Mouse (Mus musculus): Measurements from ENCODE around the gene Tubb3. TPM values are rescaled to one million over a fixed set of nuclear protein-coding genes. Genes with fewer than 3 reads are reported as not detected.

Gene Tubb3
- polyA plus RNA-seq, 1 experiment from 2014 or later, result 223 TPM

- Histone ChIP-seq H3K27me3 (replicated peaks; ENCODE audit: low read depth, poor library complexity, severe bottlenecking) (peaks cover 32% of the 10 kb centered on the region), H3K4me3 (no peak overlapping the region; the same call in 1 of the 2 replicates), H3K27ac (replicated peaks) (no peak overlapping the region), H3K36me3 (replicated peaks) (peaks cover 27% of the 10 kb centered on the region), H3K9me3 (no peaks in the 10 kb centered on the region), H3K4me1 (peaks cover 32% of the 10 kb centered on the region)
- no peak for DNase-seq (ENCODE audit: low spot score)
- 76% methylated on average over 8 of the region's 8 CpGs for WGBS
These were observed 5.0 kb downstream of the Tubb3 start for GRCm38 (mm10) chr8:123415967-123416943.

- Histone ChIP-seq H3K27me3 (replicated peaks; ENCODE audit: low read depth, poor library complexity, severe bottlenecking) (peaks cover 29% of the 10 kb centered on the region), H3K9me3 (no peaks in the 10 kb centered on the region), H3K36me3 (replicated peaks) (peaks cover 31% of the 10 kb centered on the region), H3K4me1 (peaks cover 24% of the 10 kb centered on the region), H3K4me3 (no peak overlapping the region), H3K27ac (replicated peaks) (no peak overlapping the region)
- DNase-seq (ENCODE audit: low spot score), result no peak
- WGBS, result 83% methylated on average over 8 of the region's 8 CpGs
These were observed 5.8 kb downstream of the Tubb3 start for GRCm38 (mm10) chr8:123416944-123417555.

GRCm38 (mm10) chr8:123419711-123420110, 8.5 kb downstream of the Tubb3 start:
- Histone ChIP-seq H3K27ac (replicated peaks) (no peak overlapping the region), H3K36me3 (replicated peaks) (peaks cover 31% of the 10 kb centered on the region), H3K4me1 (peaks cover 11% of the 10 kb centered on the region), H3K27me3 (replicated peaks; ENCODE audit: low read depth, poor library complexity, severe bottlenecking) (peaks cover 6% of the 10 kb centered on the region; the same call in 1 of the 2 replicates), H3K9me3 (no peaks in the 10 kb centered on the region), H3K4me3 (no peak overlapping the region)
- no peak for DNase-seq (ENCODE audit: low spot score)
- 82% methylated on average over 4 of the region's 4 CpGs for WGBS

- Histone ChIP-seq H3K4me1 (peaks cover 11% of the 10 kb centered on the region), H3K36me3 (replicated peaks) (peaks cover 31% of the 10 kb centered on the region), H3K9me3 (no peaks in the 10 kb centered on the region), H3K27me3 (replicated peaks; ENCODE audit: low read depth, poor library complexity, severe bottlenecking) (peaks cover 6% of the 10 kb centered on the region; the same call in 1 of the 2 replicates), H3K27ac (replicated peaks) (no peak overlapping the region), H3K4me3 (no peak overlapping the region)
- no peak for DNase-seq (ENCODE audit: low spot score)
- 94% methylated on average over 34 of the region's 34 CpGs for WGBS
These were observed 9.5 kb downstream of the Tubb3 start for GRCm38 (mm10) chr8:123420525-123421281.

GRCm38 (mm10) chr8:123421325-123421724, 10.1 kb downstream of the Tubb3 start:
- peaks cover 6% of the 10 kb centered on the region; the same call in 1 of the 2 replicates for H3K27me3 ChIP-seq (replicated peaks; ENCODE audit: low read depth, poor library complexity, severe bottlenecking)
- peaks cover 31% of the 10 kb centered on the region for H3K36me3 ChIP-seq (replicated peaks)
- WGBS, result 89% methylated on average over 19 of the region's 19 CpGs
- H3K27ac ChIP-seq (replicated peaks), result no peak overlapping the region
- no peaks in the 10 kb centered on the region for H3K9me3 ChIP-seq
- H3K4me3 ChIP-seq, result no peak overlapping the region
- DNase-seq (ENCODE audit: low spot score), result no peak
- peaks cover 11% of the 10 kb centered on the region for H3K4me1 ChIP-seq

- H3K4me1 ChIP-seq, result peaks cover 6% of the 10 kb centered on the region
- peaks cover 6% of the 10 kb centered on the region; the same call in 1 of the 2 replicates for H3K27me3 ChIP-seq (replicated peaks; ENCODE audit: low read depth, poor library complexity, severe bottlenecking)
- WGBS, result 21% methylated on average over 17 of the region's 17 CpGs
- H3K27ac ChIP-seq (replicated peaks), result no peak overlapping the region
- peak; percentile 78 for DNase-seq (ENCODE audit: low spot score)
- H3K4me3 ChIP-seq, result peak overlapping the region; percentile 39
- H3K9me3 ChIP-seq, result peaks cover 6% of the 10 kb centered on the region
- peaks cover 31% of the 10 kb centered on the region for H3K36me3 ChIP-seq (replicated peaks)
These were observed 11.0 kb downstream of the Tubb3 start for GRCm38 (mm10) chr8:123422056-123422780.

- Histone ChIP-seq H3K27me3 (replicated peaks; ENCODE audit: low read depth, poor library complexity, severe bottlenecking) (peaks cover 6% of the 10 kb centered on the region; the same call in 1 of the 2 replicates), H3K4me3 (peak overlapping the region; percentile 39; the same call in 1 of the 2 replicates)
- WGBS, result 14% methylated on average over 3 of the region's 3 CpGs
These were observed 11.5 kb downstream of the Tubb3 start for GRCm38 (mm10) chr8:123422781-123423159.

GRCm38 (mm10) chr8:123423441-123423840, 12.2 kb downstream of the Tubb3 start, which contains the start of gene Def8:
Def8 (plus strand) TSS chr8:123423527.
- H3K4me1 ChIP-seq, result peaks cover 6% of the 10 kb centered on the region
- peaks cover 27% of the 10 kb centered on the region for H3K36me3 ChIP-seq (replicated peaks)
- 67% methylated on average over 7 of the region's 7 CpGs for WGBS
- H3K4me3 ChIP-seq, result peak within 1 kb of the TSS; percentile 39
- H3K27ac ChIP-seq (replicated peaks), result no peak within 1 kb of the TSS
- peaks cover 19% of the 10 kb centered on the region for H3K9me3 ChIP-seq
- peaks cover 6% of the 10 kb centered on the region; the same call in 1 of the 2 replicates for H3K27me3 ChIP-seq (replicated peaks; ENCODE audit: low read depth, poor library complexity, severe bottlenecking)
- DNase-seq (ENCODE audit: low spot score), result no peak

More at GRCm38 (mm10) chr8:123422781-123423159, 11.5 kb downstream of the Tubb3 start:
- peaks cover 31% of the 10 kb centered on the region for H3K36me3 ChIP-seq (replicated peaks)
- peaks cover 6% of the 10 kb centered on the region for H3K4me1 ChIP-seq
- no peak for DNase-seq (ENCODE audit: low spot score)
- H3K9me3 ChIP-seq, result peaks cover 12% of the 10 kb centered on the region
- no peak overlapping the region for H3K27ac ChIP-seq (replicated peaks)

- H3K4me3 ChIP-seq, result no peak overlapping the region
- 95% methylated on average over 27 of the region's 27 CpGs for WGBS
- peaks cover 48% of the 10 kb centered on the region for H3K9me3 ChIP-seq
- no peaks in the 10 kb centered on the region for H3K36me3 ChIP-seq (replicated peaks)
- H3K27me3 ChIP-seq (replicated peaks; ENCODE audit: low read depth, poor library complexity, severe bottlenecking), result no peaks in the 10 kb centered on the region
- H3K27ac ChIP-seq (replicated peaks), result no peak overlapping the region
- H3K4me1 ChIP-seq, result peaks cover 6% of the 10 kb centered on the region
- DNase-seq (ENCODE audit: low spot score), result no peak
These were observed 15.6 kb downstream of the Tubb3 start for GRCm38 (mm10) chr8:123426511-123427509.

- Histone ChIP-seq H3K4me1 (no peaks in the 10 kb centered on the region; the same call in 1 of the 2 replicates), H3K27me3 (replicated peaks; ENCODE audit: low read depth, poor library complexity, severe bottlenecking) (no peaks in the 10 kb centered on the region), H3K4me3 (no peak overlapping the region), H3K36me3 (replicated peaks) (no peaks in the 10 kb centered on the region), H3K27ac (replicated peaks) (no peak overlapping the region), H3K9me3 (peaks cover 57% of the 10 kb centered on the region)
- DNase-seq (ENCODE audit: low spot score), result no peak
- WGBS, result 94% methylated on average over 24 of the region's 24 CpGs
These were observed 16.5 kb downstream of the Tubb3 start for GRCm38 (mm10) chr8:123427639-123428275.
